Mouse (Mus musculus) limb, embryonic 13.5 days (tissue): ENCODE measurements around the gene Sowaha. TPM values are rescaled to one million over a fixed set of nuclear protein-coding genes. Genes with fewer than 3 reads are reported as not detected.

Source experiments
- polyA plus RNA-seq: library from polyadenylated mRNA; unstranded; fragments of >200 nt; fragmentation: Nextera tagmentation; extraction: Ambion mirVana; gene quantifications from 2 replicates; pipeline ENCODE4 v1.2.1, GENCODE M21; 2015

Gene Sowaha
- polyA plus RNA-seq, 1 experiment from 2014 or later = 0.17 TPM

Other genes with a start within 250 kb of the Sowaha start
- gene Hspa4, start 179.8 kb downstream of the Sowaha start, polyA plus RNA-seq = 79.0 and 87.4 TPM in 2 replicates
- gene Zcchc10, start 155.6 kb downstream of the Sowaha start, polyA plus RNA-seq = 22.4 and 22.9 TPM in 2 replicates
- gene Aff4, start 129.4 kb downstream of the Sowaha start, polyA plus RNA-seq = 48.3 and 54.6 TPM in 2 replicates
- gene Leap2, start 57.1 kb downstream of the Sowaha start, polyA plus RNA-seq = 0.31 and 0.54 TPM in 2 replicates
- 449 and 478 TPM in 2 replicates for gene Uqcrq, start 49.4 kb downstream of the Sowaha start, polyA plus RNA-seq
- 1.6 TPM in 2 replicates for gene Gdf9, start 49.3 kb downstream of the Sowaha start, polyA plus RNA-seq
- 0.18 and 0.29 TPM in 2 replicates for gene Gm10447, start 23.2 kb downstream of the Sowaha start, polyA plus RNA-seq
- gene Shroom1, start 23.1 kb downstream of the Sowaha start, polyA plus RNA-seq = 7.9 TPM in 2 replicates
- not detected in 2 replicates for gene Gm9837, start 9.8 kb downstream of the Sowaha start, polyA plus RNA-seq
- gene Gm9945, start 108 bp downstream of the Sowaha start, polyA plus RNA-seq = not detected in 2 replicates
- 39.2 and 42.5 TPM in 2 replicates for gene Sept8, start 39.0 kb upstream of the Sowaha start, polyA plus RNA-seq
- gene Kif3a, start 87.1 kb upstream of the Sowaha start, polyA plus RNA-seq = 105 and 112 TPM in 2 replicates
- 1.9 and 2.2 TPM in 2 replicates for gene Il4, start 138.4 kb upstream of the Sowaha start, polyA plus RNA-seq
- 0.15 TPM in 2 replicates for gene Il13, start 154.4 kb upstream of the Sowaha start, polyA plus RNA-seq
- gene Rad50, start 227.0 kb upstream of the Sowaha start, polyA plus RNA-seq = 30.4 TPM in 2 replicates
- not detected in 2 replicates for gene Il5, start 240.5 kb upstream of the Sowaha start, polyA plus RNA-seq